Mouse (Mus musculus) liver, postnatal 0 days (tissue): ENCODE measurements at regions not wholly inside any gene's neighbourhood (a gene's known extent, or its start where the extent isn't known, plus 50 kb on each side); places are given as distances from the start of the nearest gene placed in this dataset.

ENCODE experiments used
- ATAC-seq: fragments of 200-750 bp; cut with Nextera tagmentation; 2 replicates; pipeline ENCODE4 v1.8.0; 2017; ENCODE audit warnings: mild to moderate bottlenecking, moderate library complexity
- DNase-seq: peaks from one replicate; pipeline ENCODE4 v3.0.0-alpha.2; 2016
- H3K27ac ChIP-seq: fragments of 300-500 bp; sonication (generic); 2 replicates; pipeline ENCODE4 v1.5.1; 2014; ENCODE audit warnings: antibody characterized with exemption, moderate library complexity, mild to moderate bottlenecking, low read depth
- H3K27me3 ChIP-seq: fragments of 300-500 bp; sonication (generic); 2 replicates; pipeline ENCODE4 v1.6.1; 2014; ENCODE audit warnings: low read length, control low read depth, mixed read lengths; ENCODE audit not compliant: insufficient read depth
- H3K36me3 ChIP-seq: fragments of 300-500 bp; sonication (generic); replicated peaks from 2 replicates; pipeline ENCODE4 v1.6.1; 2014; ENCODE audit warnings: mild to moderate bottlenecking, control low read depth, low read length, moderate library complexity, mixed read lengths; ENCODE audit not compliant: insufficient read depth
- H3K4me1 ChIP-seq: fragments of 300-500 bp; sonication (generic); 2 replicates; pipeline ENCODE4 v1.6.1; 2014; ENCODE audit warnings: antibody characterized with exemption, mild to moderate bottlenecking, control low read depth; ENCODE audit not compliant: insufficient read depth
- H3K4me2 ChIP-seq: fragments of 300-500 bp; sonication (generic); 2 replicates; pipeline ENCODE4 v1.6.1; 2014; ENCODE audit warnings: low read depth, mild to moderate bottlenecking, low read length, moderate library complexity, mixed read lengths
- H3K4me3 ChIP-seq: fragments of 300-500 bp; sonication (generic); 2 replicates; pipeline ENCODE4 v1.5.1; 2014; ENCODE audit warnings: low read depth, low read length
- H3K9ac ChIP-seq: fragments of 300-500 bp; sonication (generic); replicated peaks from 2 replicates; pipeline ENCODE4 v1.6.1; 2014; ENCODE audit warnings: mild to moderate bottlenecking, moderate library complexity
- H3K9me3 ChIP-seq: fragments of 300-500 bp; sonication (generic); 2 replicates; pipeline ENCODE4 v1.6.1; 2016; ENCODE audit warnings: mild to moderate bottlenecking, control low read depth, low read length, mixed read lengths
- CTCF ChIP-seq: sonication (generic); IDR thresholded peaks from 2 replicates; pipeline ENCODE4 v1.5.1; 2016; ENCODE audit warnings: antibody characterized with exemption, low read depth
- EP300 ChIP-seq: IDR thresholded peaks from 2 replicates; pipeline ENCODE4 v1.6.1; 2016; ENCODE audit warnings: antibody characterized with exemption, low read depth, mild to moderate bottlenecking
- WGBS: fragments of 180-500 bp; shearing (Covaris S2); extraction: QIAGEN DNeasy Blood & Tissue Kit; methylation state at CpG from one replicate; pipeline ENCODE4 v1.1.7; 2014; ENCODE audit not compliant: insufficient replicate concordance; 5-methylcytosine and 5-hydroxymethylcytosine counted together

DNA sequence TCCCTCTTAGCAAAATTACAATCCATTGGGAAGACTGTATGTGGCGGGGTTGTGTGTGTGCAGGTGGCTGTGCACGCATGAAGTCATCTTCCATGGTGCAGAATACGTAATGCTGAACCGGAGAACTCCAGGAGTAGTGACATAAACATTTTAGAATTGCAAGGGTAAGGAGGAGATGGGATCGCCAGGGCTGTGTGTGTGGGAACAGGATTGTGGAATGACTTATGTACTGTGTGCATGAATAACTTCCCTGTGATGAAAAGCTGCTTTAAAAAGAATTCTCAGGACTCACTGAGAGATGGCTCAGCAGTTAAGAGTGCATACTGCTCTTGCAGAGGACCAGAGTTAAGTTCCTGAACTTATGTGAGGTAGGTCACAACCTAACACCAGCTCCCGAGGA, 57.2 kb upstream of the Slc30a5 start:
- ATAC-seq (no peak), DNase-seq (no peak)
- no peaks in the 10 kb centered on the region for H3K9me3 ChIP-seq
- no peaks in the 10 kb centered on the region for H3K27me3 ChIP-seq
- no peak overlapping the region for H3K27ac ChIP-seq
- no peaks in the 10 kb centered on the region for H3K4me1 ChIP-seq
- H3K4me3 ChIP-seq, result no peak overlapping the region
- TF ChIP-seq CTCF, result no peak
- no peak for TF ChIP-seq EP300
- H3K4me2 ChIP-seq, result no peak overlapping the region
- H3K36me3 ChIP-seq, result no peaks in the 10 kb centered on the region
- H3K9ac ChIP-seq, result no peak overlapping the region
- 82% methylated on average over 6 of the region's 6 CpGs for WGBS

DNA sequence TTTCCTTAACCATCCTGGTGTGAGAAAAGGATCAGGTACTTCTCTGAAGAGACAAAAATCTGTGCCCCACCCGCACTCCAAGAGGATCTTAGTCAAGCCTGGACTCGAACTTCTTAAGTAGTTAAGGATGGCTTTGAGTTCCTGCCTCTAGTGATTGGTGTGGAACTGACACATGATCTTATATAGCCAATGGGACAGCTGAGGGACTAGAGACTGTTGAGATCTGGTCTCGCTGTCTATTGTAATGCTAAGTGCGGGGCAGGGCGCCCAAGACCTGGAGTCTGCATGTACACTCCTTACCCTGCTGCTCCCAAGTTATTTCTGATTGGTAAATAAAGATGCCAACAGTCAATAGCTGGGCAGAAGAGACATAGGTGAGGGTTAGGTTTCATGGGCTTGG, 55.3 kb upstream of the Slc30a5 start:
- H3K9me3 ChIP-seq, result no peaks in the 10 kb centered on the region
- no peak for TF ChIP-seq EP300
- TF ChIP-seq CTCF, result no peak
- H3K36me3 ChIP-seq, result no peaks in the 10 kb centered on the region
- no peak for DNase-seq
- H3K9ac ChIP-seq, result no peak overlapping the region
- no peaks in the 10 kb centered on the region for H3K27me3 ChIP-seq
- H3K4me2 ChIP-seq, result no peak overlapping the region
- H3K27ac ChIP-seq, result no peak overlapping the region
- no peaks in the 10 kb centered on the region for H3K4me1 ChIP-seq
- 80% methylated on average over 5 of the region's 5 CpGs for WGBS
- ATAC-seq, result no peak
- no peak overlapping the region for H3K4me3 ChIP-seq

DNA sequence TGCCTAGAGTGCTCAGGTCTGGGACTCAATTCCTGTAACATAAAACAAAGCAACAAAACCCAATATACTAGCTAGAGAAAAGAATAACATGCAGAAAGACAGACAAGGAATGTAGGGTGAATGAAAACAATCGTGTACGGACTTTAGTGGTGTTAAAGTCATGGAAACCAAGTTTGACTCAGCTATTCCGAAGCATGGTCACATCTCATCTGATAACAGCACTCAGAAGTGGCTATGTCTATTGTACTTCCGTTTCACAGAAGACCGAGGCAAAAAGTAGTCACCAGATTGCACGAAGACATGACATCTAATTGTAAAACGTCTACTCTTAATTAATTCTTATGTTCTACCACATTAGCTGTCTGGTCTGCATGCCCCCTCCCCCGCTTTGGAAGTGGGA, 50.5 kb upstream of the Slc30a5 start:
- no peak overlapping the region for H3K4me2 ChIP-seq
- no peak for TF ChIP-seq CTCF
- TF ChIP-seq EP300, result no peak
- ATAC-seq (no peak), DNase-seq (no peak)
- no peak overlapping the region for H3K4me3 ChIP-seq
- H3K9me3 ChIP-seq, result no peaks in the 10 kb centered on the region
- 65% methylated on average over 8 of the region's 8 CpGs for WGBS
- no peak overlapping the region for H3K9ac ChIP-seq
- no peaks in the 10 kb centered on the region for H3K4me1 ChIP-seq
- no peaks in the 10 kb centered on the region for H3K36me3 ChIP-seq
- no peaks in the 10 kb centered on the region for H3K27me3 ChIP-seq
- H3K27ac ChIP-seq, result no peak overlapping the region
